Mouse (Mus musculus) liver, adult 2 months (tissue): ENCODE data around the gene Rabggta. TPM values are rescaled to one million over a fixed set of nuclear protein-coding genes. Genes with fewer than 3 reads are reported as not detected.

Source experiments
- DNase-seq: peaks from one replicate; pipeline ENCODE4 v3.0.0-alpha.2; 2011; ENCODE audit warnings: low read depth, low spot score; ENCODE audit errors: extremely low read depth
- H3K27ac ChIP-seq: fragments of 200-500 bp; replicated peaks from 2 replicates; pipeline ENCODE4 v1.5.1; 2012; ENCODE audit warnings: low read depth, mild to moderate bottlenecking, control low read depth, inconsistent platforms, low read length; ENCODE audit not compliant: insufficient read depth
- H3K27me3 ChIP-seq: fragments of 200-500 bp; 2 replicates; pipeline ENCODE4 v1.6.1; 2012; ENCODE audit warnings: mild to moderate bottlenecking, moderate library complexity, low read length, inconsistent platforms; ENCODE audit not compliant: control insufficient read depth, insufficient read depth
- H3K36me3 ChIP-seq: fragments of 200-500 bp; 2 replicates; pipeline ENCODE4 v1.6.1; 2012; ENCODE audit warnings: low read length, inconsistent platforms; ENCODE audit not compliant: control insufficient read depth, insufficient read depth
- H3K4me1 ChIP-seq: fragments of 200-500 bp; 2 replicates; pipeline ENCODE4 v1.6.1; 2011; ENCODE audit warnings: low read length; ENCODE audit not compliant: control insufficient read depth, insufficient read depth
- H3K4me3 ChIP-seq: fragments of 200-500 bp; 2 replicates; pipeline ENCODE4 v1.5.1; 2011; ENCODE audit warnings: low read depth, mild to moderate bottlenecking, control low read depth, low read length, moderate library complexity; ENCODE audit not compliant: insufficient read depth
- H3K79me2 ChIP-seq: fragments of 200-500 bp; 2 replicates; pipeline ENCODE4 v1.6.1; 2012; ENCODE audit warnings: inconsistent platforms, mild to moderate bottlenecking, low read length, moderate library complexity; ENCODE audit not compliant: control insufficient read depth, insufficient read depth
- H3K9ac ChIP-seq: fragments of 200-500 bp; 2 replicates; pipeline ENCODE4 v1.6.1; 2012; ENCODE audit warnings: low read depth, mild to moderate bottlenecking, control low read depth, inconsistent platforms, low read length
- CTCF ChIP-seq: fragments of 200-500 bp; IDR thresholded peaks from 2 replicates; pipeline ENCODE4 v1.5.1; 2011; ENCODE audit warnings: low read depth, low read length, control low read depth
- POLR2A ChIP-seq: fragments of 200-500 bp; IDR thresholded peaks from 2 replicates; pipeline ENCODE4 v1.6.1; 2011; ENCODE audit warnings: low read length, control low read depth; ENCODE audit not compliant: insufficient read depth; ENCODE audit errors: extremely low read depth
- WGBS: fragments of 180-500 bp; shearing (Covaris S2); methylation state at CpG from one replicate; pipeline ENCODE4 v1.1.7; 2018; 5-methylcytosine and 5-hydroxymethylcytosine counted together
- polyA plus RNA-seq: library from polyadenylated mRNA; depleted of rRNA; stranded (reverse); fragments of >200 nt; gene quantifications from 2 replicates; pipeline ENCODE4 v1.2.3, GENCODE M21; 2012
- total RNA-seq: library from RNA; depleted of rRNA; stranded (reverse); fragments of >200 nt; gene quantifications from 2 replicates; pipeline ENCODE4 v1.2.3, GENCODE M21; 2014

The Rabggta gene
- total and polyA plus RNA-seq, 2 experiments: 28.7 to 64.0 TPM

DNA sequence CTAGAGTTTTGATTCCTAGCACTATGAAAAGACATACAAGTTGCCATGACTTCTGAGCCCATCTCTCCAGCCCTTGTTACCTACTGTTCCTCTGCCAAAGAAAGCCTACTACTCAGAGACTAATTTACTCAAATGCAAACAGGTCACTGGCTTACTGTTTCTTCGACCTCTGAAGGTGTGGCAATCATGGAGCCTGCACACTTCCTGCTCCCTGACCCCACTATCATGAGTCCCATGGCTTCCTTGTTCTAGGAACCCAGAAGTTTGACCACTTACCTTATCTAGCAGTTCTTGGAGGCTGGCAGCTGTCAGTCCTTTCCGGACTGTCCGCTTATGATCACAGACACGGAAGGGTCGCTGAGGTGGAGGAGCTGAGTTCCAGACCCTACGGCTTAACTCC, 35.5 kb upstream of the Rabggta start:
- Histone ChIP-seq H3K79me2 (no peaks in the 10 kb centered on the region; the same call in 1 of the 2 replicates), H3K4me3 (peak overlapping the region; percentile 59), H3K36me3 (peaks cover 30% of the 10 kb centered on the region), H3K4me1 (peaks cover 10% of the 10 kb centered on the region; the same call in 1 of the 2 replicates), H3K27me3 (peaks cover 5% of the 10 kb centered on the region; the same call in 1 of the 2 replicates), H3K9ac (peak overlapping the region; percentile 86), H3K27ac (peak overlapping the region; percentile 95)
- peak; percentile 78 for DNase-seq
- TF ChIP-seq POLR2A (no peak), CTCF (no peak)
- WGBS: 10% methylated on average over 6 of the region's 6 CpGs

DNA sequence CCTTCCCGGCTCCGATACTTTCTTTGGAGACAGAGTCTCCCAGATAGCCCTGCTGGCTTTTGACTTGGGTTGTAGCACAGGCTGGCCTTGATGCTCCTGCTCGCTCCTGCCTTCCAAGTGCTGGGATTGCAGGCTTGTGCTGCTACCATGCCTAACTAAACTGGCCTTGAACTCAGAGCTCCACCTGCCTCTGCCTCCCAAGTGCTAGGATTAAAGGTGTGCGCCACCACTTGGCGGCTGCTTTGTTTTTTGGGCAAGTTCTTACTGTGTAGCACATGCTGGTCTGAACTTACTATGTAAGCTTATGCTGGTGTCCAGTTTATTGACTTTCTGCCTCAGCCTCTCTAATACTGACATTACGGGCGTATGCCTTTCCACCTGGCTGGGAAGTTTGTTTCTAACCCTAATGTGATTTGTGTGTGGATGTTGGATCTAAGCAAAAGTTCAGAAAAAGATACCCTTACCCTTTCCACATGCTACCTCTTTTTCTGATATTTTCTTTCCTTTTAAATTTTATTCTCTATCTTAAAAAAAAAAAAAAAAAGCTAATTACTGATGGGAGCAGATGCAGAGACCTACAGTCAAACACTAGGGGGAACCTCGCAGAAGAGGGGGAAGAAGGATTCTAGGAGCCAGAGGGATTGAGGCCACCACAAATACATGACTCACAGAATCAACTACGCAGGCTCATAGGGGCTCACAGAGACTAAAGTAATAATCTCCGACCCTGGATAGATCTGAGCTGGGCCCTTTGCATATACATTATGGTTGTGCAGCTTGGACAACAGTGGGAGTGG, 25.2 kb upstream of the Rabggta start:
- TF ChIP-seq POLR2A (no peak), CTCF (no peak)
- peaks cover 5% of the 10 kb centered on the region for H3K79me2 ChIP-seq
- peak; percentile 52 for DNase-seq
- 70% methylated on average over 10 of the region's 10 CpGs for WGBS
- no peak overlapping the region for H3K27ac ChIP-seq
- H3K9ac ChIP-seq: no peak overlapping the region
- H3K36me3 ChIP-seq: peaks cover 24% of the 10 kb centered on the region
- peaks cover 10% of the 10 kb centered on the region for H3K4me1 ChIP-seq
- no peak overlapping the region for H3K4me3 ChIP-seq
- H3K27me3 ChIP-seq: no peaks in the 10 kb centered on the region

DNA sequence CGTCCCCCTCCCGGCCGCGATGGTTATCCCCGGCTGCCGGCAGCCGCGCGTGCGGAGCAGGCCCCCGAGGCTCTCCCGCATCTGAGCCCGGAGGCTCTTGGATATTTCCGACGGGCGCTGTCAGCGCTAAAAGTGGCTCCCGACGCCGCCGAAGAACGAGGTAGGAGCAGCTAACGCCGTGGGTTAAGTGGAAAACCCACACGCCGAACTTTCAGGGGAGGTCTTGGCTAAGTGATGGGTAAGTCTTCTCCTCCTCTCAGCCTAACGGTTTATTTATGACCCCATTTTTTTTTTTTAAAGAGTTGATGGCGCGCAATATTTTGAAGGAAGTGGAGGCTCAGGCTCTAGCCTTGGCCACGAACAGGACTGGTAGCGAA, 23.8 kb upstream of the Rabggta start:
- H3K4me1 ChIP-seq: peaks cover 10% of the 10 kb centered on the region
- H3K4me3 ChIP-seq: peak overlapping the region; percentile 80
- no peak for DNase-seq
- peaks cover 28% of the 10 kb centered on the region for H3K36me3 ChIP-seq
- no peak overlapping the region; the same call in 1 of the 2 replicates for H3K27ac ChIP-seq
- peak overlapping the region; percentile 77 for H3K9ac ChIP-seq
- WGBS: under 1% methylated on average over 31 of the region's 31 CpGs
- no peak for TF ChIP-seq POLR2A
- TF ChIP-seq CTCF: no peak
- peaks cover 5% of the 10 kb centered on the region for H3K79me2 ChIP-seq
- H3K27me3 ChIP-seq: no peaks in the 10 kb centered on the region

DNA sequence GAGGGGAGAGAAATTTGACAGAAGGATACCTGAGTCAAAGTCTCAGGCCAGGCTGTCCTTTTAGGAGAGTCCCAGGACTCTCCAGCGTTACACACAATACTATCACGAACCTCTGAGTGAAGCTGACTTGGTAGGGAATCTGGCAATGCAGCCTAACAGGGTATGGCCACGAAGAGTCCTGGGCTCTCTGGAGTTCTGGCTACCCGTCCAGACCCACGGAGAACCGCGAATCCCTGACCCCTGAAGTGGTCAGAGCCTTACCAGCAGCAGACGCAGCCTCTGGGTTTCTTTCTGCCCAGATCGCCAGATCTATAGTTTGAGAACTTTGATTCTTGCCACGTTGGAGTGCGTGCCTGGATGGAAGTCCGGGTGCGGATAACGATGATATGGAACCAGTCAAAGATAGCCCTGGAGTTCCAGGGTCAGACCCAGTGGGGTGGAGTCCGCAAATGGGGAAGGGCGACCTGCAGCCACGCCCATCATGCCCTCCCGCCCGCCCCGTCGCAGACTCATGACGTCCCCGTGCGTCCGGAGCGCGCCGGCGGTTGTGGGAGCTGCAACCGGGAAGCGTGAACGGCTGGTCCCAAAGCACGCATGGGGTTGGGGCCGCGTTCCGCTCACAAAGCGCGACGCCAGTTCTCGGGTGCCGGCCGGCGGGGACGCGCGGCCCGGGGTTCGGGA, 23.3 kb upstream of the Rabggta start, which contains the start of the genes Dhrs1 and Nop9:
Dhrs1 (minus strand) TSS at position 511 of the 681 bp plus-strand sequence.
Nop9 (plus strand) TSS at position 514 of the 681 bp plus-strand sequence.
- under 1% methylated on average over 48 of the region's 48 CpGs for WGBS
- Histone ChIP-seq H3K4me3 (peak within 1 kb of the TSS; percentile 80), H3K4me1 (peaks cover 10% of the 10 kb centered on the region), H3K27me3 (no peaks in the 10 kb centered on the region), H3K27ac (peak within 1 kb of the TSS; percentile 53), H3K9ac (peak within 1 kb of the TSS; percentile 77), H3K79me2 (peaks cover 5% of the 10 kb centered on the region), H3K36me3 (peaks cover 28% of the 10 kb centered on the region)
- TF ChIP-seq CTCF (no peak), POLR2A (peak; percentile 61)
- DNase-seq: peak; percentile 83

DNA sequence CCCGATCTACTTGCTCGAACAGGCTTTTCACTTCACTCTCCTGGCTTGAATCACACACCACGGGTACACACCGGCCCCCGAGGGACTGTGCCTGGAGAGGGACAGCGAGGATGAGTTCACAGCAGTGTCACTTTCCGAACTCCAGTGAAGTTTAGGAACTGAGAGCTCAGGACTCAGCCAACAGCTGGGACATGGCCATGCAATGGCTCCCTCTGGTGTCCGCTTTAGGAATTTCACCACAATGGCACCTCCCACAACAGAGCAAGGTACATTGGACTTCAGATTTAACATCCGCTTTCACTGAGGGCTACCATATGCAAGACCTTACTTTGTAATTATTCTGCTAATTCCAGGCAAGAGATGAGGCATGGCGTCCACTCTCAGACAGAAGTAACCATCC, 21.6 kb upstream of the Rabggta start:
- DNase-seq: peak; percentile 87
- H3K36me3 ChIP-seq: peaks cover 28% of the 10 kb centered on the region
- peaks cover 14% of the 10 kb centered on the region for H3K4me1 ChIP-seq
- peaks cover 5% of the 10 kb centered on the region for H3K79me2 ChIP-seq
- H3K9ac ChIP-seq: peak overlapping the region; percentile 66
- H3K27ac ChIP-seq: peak overlapping the region; percentile 70
- WGBS: 4% methylated on average over 10 of the region's 10 CpGs
- H3K27me3 ChIP-seq: no peaks in the 10 kb centered on the region
- peak overlapping the region; percentile 17 for H3K4me3 ChIP-seq
- TF ChIP-seq POLR2A (no peak), CTCF (peak; percentile 97)
